Mouse (Mus musculus) myocyte (in vitro differentiated cells): ENCODE data around the gene Cecr2. TPM values are rescaled to one million over a fixed set of nuclear protein-coding genes. Genes with fewer than 3 reads are reported as not detected.

Experiments
- H3K27me3 ChIP-seq: one replicate; pipeline ENCODE4 v1.6.1; 2011; ENCODE audit not compliant: control insufficient read depth, insufficient read depth, insufficient read length
- H3K36me3 ChIP-seq: one replicate; pipeline ENCODE4 v1.6.1; 2011; ENCODE audit not compliant: control insufficient read depth, insufficient read depth
- H3K4me2 ChIP-seq: one replicate; pipeline ENCODE4 v1.6.1; 2011; ENCODE audit warnings: low read depth, control low read depth
- H3K4me3 ChIP-seq: one replicate; pipeline ENCODE4 v1.5.1; 2011; ENCODE audit warnings: mild to moderate bottlenecking, control low read depth, moderate library complexity
- H3K79me2 ChIP-seq: one replicate; pipeline ENCODE4 v1.6.1; 2011; ENCODE audit not compliant: control insufficient read depth, insufficient read depth
- H3ac ChIP-seq: one replicate; pipeline ENCODE4 v1.6.1; 2011; ENCODE audit not compliant: control insufficient read depth, insufficient read length
- CEBPB ChIP-seq: IDR thresholded peaks from 2 replicates; pipeline ENCODE4 v1.6.1; 2011; ENCODE audit warnings: mild to moderate bottlenecking, moderate library complexity; ENCODE audit not compliant: poor library complexity, insufficient read depth, severe bottlenecking
- E2F4 ChIP-seq: IDR thresholded peaks from one replicate; pipeline ENCODE4 v1.6.1; 2011; ENCODE audit warnings: mild to moderate bottlenecking, control low read depth, moderate library complexity; ENCODE audit not compliant: insufficient read depth
- MAX ChIP-seq: IDR thresholded peaks from one replicate; pipeline ENCODE4 v1.6.1; 2011; ENCODE audit warnings: low read depth, mild to moderate bottlenecking, control low read depth
- MYOD1 ChIP-seq, 3 experiments: IDR thresholded peaks; one replicate each; pipeline ENCODE4 v1.6.1; 2011; ENCODE audit warnings: control low read depth in 2 of 3, low read depth in 2 of 3, mild to moderate bottlenecking in 2 of 3, moderate library complexity in 1 of 3; ENCODE audit not compliant: insufficient read length in 2 of 3, control insufficient read depth in 1 of 3
- MYOG ChIP-seq, 3 experiments: IDR thresholded peaks; one replicate each; pipeline ENCODE4 v1.6.1; 2011; ENCODE audit warnings: control low read depth in 2 of 3, low read depth in 2 of 3, mild to moderate bottlenecking in 2 of 3; ENCODE audit not compliant: insufficient read length in 2 of 3, control insufficient read depth in 1 of 3, insufficient read depth in 1 of 3
- POLR2A ChIP-seq: IDR thresholded peaks from one replicate; pipeline ENCODE4 v1.6.1; 2011; ENCODE audit warnings: low read depth, mild to moderate bottlenecking, control low read depth, moderate library complexity; ENCODE audit not compliant: insufficient read length
- POLR2AphosphoS2 ChIP-seq: IDR thresholded peaks from one replicate; pipeline ENCODE4 v1.6.1; 2011; ENCODE audit warnings: low read depth, control low read depth; ENCODE audit not compliant: insufficient read length
- REST ChIP-seq: IDR thresholded peaks from one replicate; pipeline ENCODE4 v1.6.1; 2011; ENCODE audit warnings: mild to moderate bottlenecking, control low read depth, moderate library complexity; ENCODE audit not compliant: insufficient read depth, insufficient read length
- SRF ChIP-seq: IDR thresholded peaks from one replicate; pipeline ENCODE4 v1.6.1; 2011; ENCODE audit warnings: low read depth; ENCODE audit not compliant: control insufficient read depth, insufficient read length
- TCF12 ChIP-seq: IDR thresholded peaks from one replicate; pipeline ENCODE4 v1.6.1; 2011; ENCODE audit warnings: mild to moderate bottlenecking, control low read depth; ENCODE audit not compliant: poor library complexity, insufficient read depth, severe bottlenecking
- TCF3 ChIP-seq: IDR thresholded peaks from one replicate; pipeline ENCODE4 v1.6.1; 2011; ENCODE audit warnings: low read depth, control low read depth; ENCODE audit not compliant: insufficient read length
- USF1 ChIP-seq: IDR thresholded peaks from one replicate; pipeline ENCODE4 v1.6.1; 2011; ENCODE audit warnings: low read depth, mild to moderate bottlenecking, control low read depth, moderate library complexity
- polyA plus RNA-seq: library from polyadenylated mRNA; unstranded; fragments of >200 nt; fragmentation: generic; extraction: Trizol; gene quantifications from one replicate; pipeline ENCODE4 v1.2.1, GENCODE M21; 2012; ENCODE audit warnings: missing spikeins

Cecr2 gene
- polyA plus RNA-seq, 1 experiment = 0.12 TPM

GRCm38 (mm10) chr6:120788068-120788607 lies 122.0 kb downstream of the Cecr2 start:
- H3K79me2 ChIP-seq = no peaks in the 10 kb centered on the region
- H3K36me3 ChIP-seq = no peaks in the 10 kb centered on the region
- H3K4me2 ChIP-seq = no peak overlapping the region
- no peak overlapping the region for H3K4me3 ChIP-seq
- TF ChIP-seq POLR2A = no peak
- TF ChIP-seq MYOD1 (IDR thresholded peaks at IDR 0.05; ENCODE audit: control insufficient read depth in 1 of 3, insufficient read length in 2 of 3, low read depth in 2 of 3) = peak in 2 of 3 experiments; percentile 79 to 81
- no peak for TF ChIP-seq REST
- TF ChIP-seq MYOG (IDR thresholded peaks at IDR 0.05; ENCODE audit: control insufficient read depth in 1 of 3, insufficient read depth in 1 of 3, insufficient read length in 2 of 3, low read depth in 2 of 3) = peak in 1 of 3 experiments; percentile 21
- no peak for TF ChIP-seq TCF3
- no peak for TF ChIP-seq MAX
- no peak overlapping the region for H3ac ChIP-seq
- H3K27me3 ChIP-seq = no peaks in the 10 kb centered on the region

- no peak overlapping the region for H3K4me2 ChIP-seq
- H3K36me3 ChIP-seq = peaks cover under 1% of the 10 kb centered on the region
- no peak overlapping the region for H3ac ChIP-seq
- H3K27me3 ChIP-seq = no peaks in the 10 kb centered on the region
- H3K79me2 ChIP-seq = no peaks in the 10 kb centered on the region
- no peak overlapping the region for H3K4me3 ChIP-seq
- no peak for TF ChIP-seq MAX
- TF ChIP-seq MYOG (IDR thresholded peaks at IDR 0.05; ENCODE audit: control insufficient read depth in 1 of 3, insufficient read depth in 1 of 3, insufficient read length in 2 of 3, low read depth in 2 of 3) = no peak
- no peak for TF ChIP-seq REST
- no peak for TF ChIP-seq POLR2AphosphoS2
- no peak for TF ChIP-seq SRF
- no peak for TF ChIP-seq TCF12
- TF ChIP-seq POLR2A = no peak
- TF ChIP-seq MYOD1 (IDR thresholded peaks at IDR 0.05; ENCODE audit: control insufficient read depth in 1 of 3, insufficient read length in 2 of 3, low read depth in 2 of 3) = no peak
- no peak for TF ChIP-seq E2F4
- no peak for TF ChIP-seq USF1
- no peak for TF ChIP-seq TCF3
Measured at GRCm38 (mm10) chr6:120788904-120789303, 122.7 kb downstream of the Cecr2 start.

- Histone ChIP-seq H3K36me3 (peaks cover 9% of the 10 kb centered on the region), H3K79me2 (no peaks in the 10 kb centered on the region), H3ac (no peak overlapping the region), H3K27me3 (no peaks in the 10 kb centered on the region), H3K4me2 (no peak overlapping the region), H3K4me3 (no peak overlapping the region)
- TF ChIP-seq REST = no peak
- TF ChIP-seq SRF = no peak
- no peak for TF ChIP-seq E2F4
- no peak for TF ChIP-seq MYOG (IDR thresholded peaks at IDR 0.05; ENCODE audit: control insufficient read depth in 1 of 3, insufficient read depth in 1 of 3, insufficient read length in 2 of 3, low read depth in 2 of 3)
- no peak for TF ChIP-seq CEBPB
- no peak for TF ChIP-seq POLR2AphosphoS2
- TF ChIP-seq MAX = no peak
- TF ChIP-seq MYOD1 (IDR thresholded peaks at IDR 0.05; ENCODE audit: control insufficient read depth in 1 of 3, insufficient read length in 2 of 3, low read depth in 2 of 3) = no peak
- no peak for TF ChIP-seq USF1
- TF ChIP-seq TCF12 = no peak
- TF ChIP-seq TCF3 = no peak
- TF ChIP-seq POLR2A = no peak
Measured at GRCm38 (mm10) chr6:120790153-120790552, 124.0 kb downstream of the Cecr2 start.

GRCm38 (mm10) chr6:120790717-120791116 lies 124.5 kb downstream of the Cecr2 start:
- TF ChIP-seq CEBPB = no peak
- no peaks in the 10 kb centered on the region for H3K27me3 ChIP-seq
- no peak overlapping the region for H3K4me3 ChIP-seq
- H3K79me2 ChIP-seq = no peaks in the 10 kb centered on the region
- H3K4me2 ChIP-seq = no peak overlapping the region
- peaks cover 9% of the 10 kb centered on the region for H3K36me3 ChIP-seq
- no peak overlapping the region for H3ac ChIP-seq

GRCm38 (mm10) chr6:120792947-120793346 lies 126.8 kb downstream of the Cecr2 start:
- no peaks in the 10 kb centered on the region for H3K79me2 ChIP-seq
- H3K27me3 ChIP-seq = no peaks in the 10 kb centered on the region
- H3K4me3 ChIP-seq = no peak overlapping the region
- peaks cover 23% of the 10 kb centered on the region for H3K36me3 ChIP-seq
- no peak overlapping the region for H3ac ChIP-seq
- no peak overlapping the region for H3K4me2 ChIP-seq
- TF ChIP-seq MYOD1 (IDR thresholded peaks at IDR 0.05; ENCODE audit: control insufficient read depth in 1 of 3, insufficient read length in 2 of 3, low read depth in 2 of 3) (no peak), POLR2A (no peak), MYOG (IDR thresholded peaks at IDR 0.05; ENCODE audit: control insufficient read depth in 1 of 3, insufficient read depth in 1 of 3, insufficient read length in 2 of 3, low read depth in 2 of 3) (no peak), MAX (no peak)
